Mouse (Mus musculus) heart, postnatal 0 days (tissue): ENCODE measurements around the gene Hoxb5.

Source experiments
- CTCF ChIP-seq: IDR thresholded peaks from 2 replicates; pipeline ENCODE4 v1.5.1; 2016; ENCODE audit warnings: antibody characterized with exemption, control low read depth, low read depth
- EP300 ChIP-seq: IDR thresholded peaks from 2 replicates; pipeline ENCODE4 v1.6.1; 2016; ENCODE audit warnings: antibody characterized with exemption, low read depth

GRCm38 (mm10) chr11:96271541-96272011 lies 31.6 kb upstream of the Hoxb5 start:
- no peak for TF ChIP-seq CTCF
- TF ChIP-seq EP300 = no peak
